Mouse (Mus musculus) left cerebral cortex, adult 9 months (tissue): ENCODE measurements around the gene Nploc4.

Experiments
- DNase-seq, 2 experiments: peaks; one replicate each; pipeline ENCODE4 v3.0.0; 2022; ENCODE audit warnings: low spot score in 2 of 2

Nploc4 gene

GRCm38 (mm10) chr11:120341661-120342060, 95.8 kb downstream of the Nploc4 start:
- no peak for DNase-seq

- no peak for DNase-seq
These were observed 97.5 kb downstream of the Nploc4 start for GRCm38 (mm10) chr11:120339978-120340513.

GRCm38 (mm10) chr11:120338786-120339185, 98.7 kb downstream of the Nploc4 start:
- no peak for DNase-seq

GRCm38 (mm10) chr11:120337447-120337846, 100.1 kb downstream of the Nploc4 start:
- DNase-seq = no peak

- DNase-seq = no peak
These were observed 102.0 kb downstream of the Nploc4 start for GRCm38 (mm10) chr11:120335431-120336021.
